Mouse (Mus musculus): Measurements from ENCODE around the gene 1520401A03Rik. TPM values are rescaled to one million over a fixed set of nuclear protein-coding genes. Genes with fewer than 3 reads are reported as not detected.

The 1520401A03Rik gene
- polyA plus RNA-seq, 1 experiment from 2014 or later, result 0.09 TPM

DNA sequence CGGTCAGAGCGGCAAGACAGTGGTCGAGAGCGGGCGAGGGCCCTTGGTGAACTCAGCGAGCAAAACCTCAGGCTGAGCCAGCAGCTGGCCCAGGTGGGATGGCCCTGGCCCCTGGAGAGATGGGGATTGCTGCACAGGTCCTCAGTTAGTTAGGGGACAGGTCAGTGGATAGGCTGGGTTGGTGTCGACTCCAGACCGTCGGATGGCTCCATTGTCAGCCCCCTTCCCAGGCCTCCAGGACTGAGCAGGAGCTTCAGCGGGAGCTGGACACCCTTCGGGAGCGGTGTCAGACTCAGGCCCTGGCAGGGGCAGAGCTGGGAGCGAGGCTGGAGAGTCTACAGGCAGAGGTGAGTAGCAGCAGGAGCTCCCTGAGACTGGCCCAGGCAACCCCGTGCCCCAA, 57.1 kb downstream of the 1520401A03Rik start:
- H3K4me3 ChIP-seq (replicated peaks; ENCODE audit: low read length), result no peak overlapping the region
- no peak overlapping the region for H3K9ac ChIP-seq
- no peak for DNase-seq (ENCODE audit: low spot score)
- 76% methylated on average over 14 of the region's 14 CpGs for WGBS
- 0 out of 2 replicates have a peak, but pooled peaks have one; percentile 25 for ATAC-seq (ENCODE audit: low FRiP score)
- H3K27ac ChIP-seq, result no peak overlapping the region
- peaks cover 28% of the 10 kb centered on the region for H3K36me3 ChIP-seq (replicated peaks; ENCODE audit: control insufficient read depth, insufficient read depth)
- H3K27me3 ChIP-seq (ENCODE audit: control insufficient read depth, insufficient read depth, low read length), result peaks cover 21% of the 10 kb centered on the region
- no peak overlapping the region for H3K4me2 ChIP-seq (replicated peaks)
- H3K4me1 ChIP-seq (replicated peaks; ENCODE audit: control insufficient read depth, insufficient read depth, low read length), result 0 out of 2 replicates have a peak, but pooled peaks cover 1% of the 10 kb centered on the region
- H3K9me3 ChIP-seq (ENCODE audit: control insufficient read depth, low read length), result no peaks in the 10 kb centered on the region

DNA sequence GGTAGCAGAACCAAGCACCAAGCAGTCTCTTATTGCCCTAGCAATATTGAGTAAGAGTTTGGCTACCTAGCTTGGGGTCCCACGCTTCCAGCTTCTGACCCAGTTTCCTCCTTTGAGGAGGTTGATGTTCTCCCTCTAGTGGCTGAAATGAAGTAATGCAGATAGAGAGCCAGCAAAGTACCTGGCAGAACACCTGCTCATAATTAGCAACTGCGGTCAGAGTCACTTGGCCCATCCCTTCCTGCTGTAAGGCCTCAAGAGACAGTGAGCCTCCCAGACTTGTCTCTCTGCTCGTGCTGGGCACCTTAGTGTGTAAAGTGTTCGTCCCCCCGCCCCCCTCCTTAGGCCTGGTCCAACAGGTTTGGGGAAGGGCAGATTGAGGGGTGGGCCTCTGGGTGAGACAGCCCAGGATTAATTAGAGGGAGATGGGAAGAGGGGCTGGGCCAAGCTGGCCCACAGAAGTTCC, 58.0 kb downstream of the 1520401A03Rik start:
- ATAC-seq (ENCODE audit: low FRiP score) (no peak), DNase-seq (ENCODE audit: low spot score) (peak; percentile 75)
- 17% methylated on average over 5 of the region's 5 CpGs for WGBS

DNA sequence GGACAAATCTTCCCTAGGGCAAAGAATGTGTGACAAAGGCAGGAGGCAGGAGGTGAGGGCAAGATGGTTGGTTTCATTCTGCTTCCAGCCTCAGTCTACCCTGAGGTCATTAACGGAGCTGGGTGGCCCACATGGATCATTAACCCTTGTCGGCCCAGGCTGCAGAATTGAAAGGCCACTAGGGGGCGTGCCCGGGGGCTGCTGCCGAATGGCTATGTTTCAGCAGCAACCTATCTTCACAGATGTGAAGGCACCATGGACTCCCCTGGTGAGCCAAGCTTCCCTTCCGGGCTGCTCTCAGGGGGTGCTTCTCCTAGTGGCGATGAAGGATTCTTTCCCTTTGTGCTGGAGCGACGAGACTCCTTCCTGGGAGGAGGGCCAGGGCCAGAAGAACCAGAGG, 61.1 kb downstream of the 1520401A03Rik start:
- Histone ChIP-seq H3K4me2 (replicated peaks) (no peak overlapping the region), H3K27me3 (ENCODE audit: control insufficient read depth, insufficient read depth, low read length) (peaks cover 34% of the 10 kb centered on the region), H3K4me1 (replicated peaks; ENCODE audit: control insufficient read depth, insufficient read depth, low read length) (0 out of 2 replicates have a peak, but pooled peaks cover 3% of the 10 kb centered on the region), H3K9me3 (ENCODE audit: control insufficient read depth, low read length) (no peaks in the 10 kb centered on the region), H3K9ac (no peak overlapping the region), H3K4me3 (replicated peaks; ENCODE audit: low read length) (no peak overlapping the region), H3K36me3 (replicated peaks; ENCODE audit: control insufficient read depth, insufficient read depth) (peaks cover 1% of the 10 kb centered on the region; the same call in 1 of the 2 replicates), H3K27ac (no peak overlapping the region)
- WGBS, result 2% methylated on average over 9 of the region's 9 CpGs
- no peak for DNase-seq (ENCODE audit: low spot score)
- no peak for ATAC-seq (ENCODE audit: low FRiP score)

More for the DNA sequence above, 58.0 kb downstream of the 1520401A03Rik start:
- H3K27me3 ChIP-seq (ENCODE audit: control insufficient read depth, insufficient read depth, low read length), result peaks cover 31% of the 10 kb centered on the region
- H3K36me3 ChIP-seq (replicated peaks; ENCODE audit: control insufficient read depth, insufficient read depth), result peaks cover 23% of the 10 kb centered on the region
- H3K4me1 ChIP-seq (replicated peaks; ENCODE audit: control insufficient read depth, insufficient read depth, low read length), result 0 out of 2 replicates have a peak, but pooled peaks cover 3% of the 10 kb centered on the region
- no peak overlapping the region for H3K4me3 ChIP-seq (replicated peaks; ENCODE audit: low read length)
- no peak overlapping the region for H3K9ac ChIP-seq
- no peak overlapping the region for H3K4me2 ChIP-seq (replicated peaks)
- H3K27ac ChIP-seq, result no peak overlapping the region
- H3K9me3 ChIP-seq (ENCODE audit: control insufficient read depth, low read length), result no peaks in the 10 kb centered on the region

DNA sequence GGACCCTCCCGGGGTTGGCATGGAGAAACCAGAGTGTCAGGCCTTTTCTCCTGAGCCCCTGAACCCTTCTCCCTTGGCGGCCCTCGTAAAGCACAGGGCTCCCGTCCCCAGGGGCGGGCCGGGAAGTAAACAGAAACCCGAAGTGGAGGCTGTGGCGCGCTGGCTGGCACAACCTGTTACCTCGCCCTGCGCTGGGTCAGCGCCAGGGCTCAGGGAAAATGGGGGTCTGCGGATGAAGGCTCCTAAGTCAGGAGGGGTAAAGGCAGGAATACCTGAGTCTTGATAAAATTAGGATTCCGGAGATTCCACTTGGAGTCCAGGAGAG, 61.7 kb downstream of the 1520401A03Rik start:
- H3K9me3 ChIP-seq (ENCODE audit: control insufficient read depth, low read length), result no peaks in the 10 kb centered on the region
- 0 out of 2 replicates have a peak, but pooled peaks cover 3% of the 10 kb centered on the region for H3K4me1 ChIP-seq (replicated peaks; ENCODE audit: control insufficient read depth, insufficient read depth, low read length)
- DNase-seq (ENCODE audit: low spot score), result no peak
- H3K27ac ChIP-seq, result no peak overlapping the region
- no peak overlapping the region for H3K9ac ChIP-seq
- WGBS, result 6% methylated on average over 14 of the region's 14 CpGs
- ATAC-seq (ENCODE audit: low FRiP score), result no peak
- H3K36me3 ChIP-seq (replicated peaks; ENCODE audit: control insufficient read depth, insufficient read depth), result no peaks in the 10 kb centered on the region
- H3K27me3 ChIP-seq (ENCODE audit: control insufficient read depth, insufficient read depth, low read length), result peaks cover 34% of the 10 kb centered on the region
- no peak overlapping the region for H3K4me2 ChIP-seq (replicated peaks)
- no peak overlapping the region for H3K4me3 ChIP-seq (replicated peaks; ENCODE audit: low read length)

DNA sequence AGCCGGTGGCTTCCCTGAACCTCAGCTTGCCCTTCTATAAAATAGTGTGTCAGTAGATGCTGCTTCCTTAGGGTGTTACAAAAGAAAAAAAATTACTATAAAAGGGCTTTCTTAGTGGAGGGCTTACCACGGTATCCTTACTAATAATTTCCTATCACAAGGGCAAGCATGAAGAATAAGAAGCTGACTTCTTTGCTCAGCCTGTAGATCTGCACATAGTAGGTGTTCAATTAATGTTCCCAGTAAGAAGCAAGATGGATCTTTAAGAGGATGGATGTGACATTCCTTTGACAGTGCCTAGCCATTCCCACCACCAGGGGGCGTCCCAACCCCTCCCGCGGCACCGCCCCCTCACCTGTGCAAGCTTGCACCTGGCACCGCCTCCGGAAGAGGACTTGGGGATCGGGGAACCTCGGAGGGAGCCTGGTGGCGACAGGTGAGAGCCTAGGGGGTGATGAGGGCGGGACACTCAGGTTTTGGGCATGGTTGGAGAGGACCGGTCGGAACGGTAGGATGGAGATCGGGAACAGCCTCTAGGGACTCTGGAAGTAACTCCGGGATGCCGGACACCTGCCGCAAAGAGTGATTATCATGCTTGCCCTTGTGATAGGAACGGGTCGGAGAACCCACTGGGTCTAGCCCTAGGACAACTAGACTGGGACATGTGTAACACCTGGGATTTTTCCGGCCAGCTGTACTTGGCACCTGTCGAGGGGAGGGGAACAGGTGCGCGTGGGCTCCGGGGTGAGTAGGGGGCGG, 62.3 kb downstream of the 1520401A03Rik start, which contains the start of gene Bicdl2:
TSS of gene Bicdl2 (plus strand) at position 390 of the 759 bp plus-strand sequence.
- 4% methylated on average over 27 of the region's 27 CpGs for WGBS
- no peak within 1 kb of the TSS for H3K4me2 ChIP-seq (replicated peaks)

DNA sequence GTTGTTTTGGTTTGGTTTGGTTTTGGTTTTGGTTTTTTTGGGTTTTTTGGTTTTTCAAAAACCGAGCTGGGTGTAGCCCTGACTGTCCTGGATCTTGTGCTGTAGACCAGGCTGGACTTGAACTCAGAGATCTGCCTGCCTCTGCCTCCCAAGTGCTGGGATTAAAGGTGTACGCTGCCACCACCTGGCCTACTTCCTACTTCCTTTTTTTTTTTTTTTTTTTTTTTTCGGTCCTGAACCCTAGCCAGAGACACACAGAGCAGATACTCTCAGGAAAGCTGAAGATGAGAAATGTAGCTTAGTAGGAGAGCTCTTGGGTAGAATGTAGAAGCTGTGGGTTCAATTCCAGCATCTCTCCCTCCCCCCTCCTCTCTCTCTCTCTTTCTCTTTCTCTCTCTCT, 64.1 kb downstream of the 1520401A03Rik start:
- H3K9ac ChIP-seq, result no peak overlapping the region
- H3K9me3 ChIP-seq (ENCODE audit: control insufficient read depth, low read length), result no peaks in the 10 kb centered on the region
- DNase-seq (ENCODE audit: low spot score) (no peak), ATAC-seq (ENCODE audit: low FRiP score) (no peak)
- H3K4me2 ChIP-seq (replicated peaks), result no peak overlapping the region
- 86% methylated on average over 3 of the region's 3 CpGs for WGBS
- peaks cover 34% of the 10 kb centered on the region for H3K27me3 ChIP-seq (ENCODE audit: control insufficient read depth, insufficient read depth, low read length)
- H3K4me3 ChIP-seq (replicated peaks; ENCODE audit: low read length), result no peak overlapping the region
- H3K4me1 ChIP-seq (replicated peaks; ENCODE audit: control insufficient read depth, insufficient read depth, low read length), result 0 out of 2 replicates have a peak, but pooled peaks cover 3% of the 10 kb centered on the region
- H3K27ac ChIP-seq, result no peak overlapping the region
- no peaks in the 10 kb centered on the region for H3K36me3 ChIP-seq (replicated peaks; ENCODE audit: control insufficient read depth, insufficient read depth)

More for the DNA sequence above, 62.3 kb downstream of the 1520401A03Rik start, which contains the start of gene Bicdl2:
- Histone ChIP-seq H3K9ac (no peak within 1 kb of the TSS), H3K27me3 (ENCODE audit: control insufficient read depth, insufficient read depth, low read length) (peaks cover 34% of the 10 kb centered on the region), H3K27ac (no peak within 1 kb of the TSS), H3K9me3 (ENCODE audit: control insufficient read depth, low read length) (no peaks in the 10 kb centered on the region), H3K4me1 (replicated peaks; ENCODE audit: control insufficient read depth, insufficient read depth, low read length) (0 out of 2 replicates have a peak, but pooled peaks cover 3% of the 10 kb centered on the region), H3K4me3 (replicated peaks; ENCODE audit: low read length) (no peak within 1 kb of the TSS), H3K36me3 (replicated peaks; ENCODE audit: control insufficient read depth, insufficient read depth) (no peaks in the 10 kb centered on the region)
- ATAC-seq (ENCODE audit: low FRiP score) (no peak), DNase-seq (ENCODE audit: low spot score) (no peak)

Other genes with a start within 250 kb of the 1520401A03Rik start
- gene Vmn2r117, start 243.1 kb downstream of the 1520401A03Rik start, polyA plus RNA-seq (2014; fragmentation: Nextera tagmentation; extraction: Ambion mirVana), result not detected in 2 replicates
- 15.4 and 15.6 TPM in 2 replicates for gene Zfp213, start 158.5 kb downstream of the 1520401A03Rik start, polyA plus RNA-seq (2014; fragmentation: Nextera tagmentation; extraction: Ambion mirVana)
- 20.3 and 21.4 TPM in 2 replicates for gene Zfp13, start 123.3 kb downstream of the 1520401A03Rik start, polyA plus RNA-seq (2014; fragmentation: Nextera tagmentation; extraction: Ambion mirVana)
- gene Zscan10, start 121.9 kb downstream of the 1520401A03Rik start, polyA plus RNA-seq (2014; fragmentation: Nextera tagmentation; extraction: Ambion mirVana), result 0.25 and 0.27 TPM in 2 replicates
- gene Mmp25, start 77.5 kb downstream of the 1520401A03Rik start, polyA plus RNA-seq (2014; fragmentation: Nextera tagmentation; extraction: Ambion mirVana), result 1.0 and 1.6 TPM in 2 replicates
- 0.24 TPM in 1 of 2 replicates, not detected in the other for gene Bicdl2, start 62.3 kb downstream of the 1520401A03Rik start, polyA plus RNA-seq (2014; fragmentation: Nextera tagmentation; extraction: Ambion mirVana)
- gene Hcfc1r1, start 49.2 kb downstream of the 1520401A03Rik start, polyA plus RNA-seq (2014; fragmentation: Nextera tagmentation; extraction: Ambion mirVana), result 129 and 143 TPM in 2 replicates
- 39.7 and 40.0 TPM in 2 replicates for gene Thoc6, start 48.9 kb downstream of the 1520401A03Rik start, polyA plus RNA-seq (2014; fragmentation: Nextera tagmentation; extraction: Ambion mirVana)
- 3.1 and 3.7 TPM in 2 replicates for gene Tnfrsf12a, start 45.3 kb downstream of the 1520401A03Rik start, polyA plus RNA-seq (2014; fragmentation: Nextera tagmentation; extraction: Ambion mirVana)
- 0.24 and 0.26 TPM in 2 replicates for gene Cldn6, start 43.5 kb downstream of the 1520401A03Rik start, polyA plus RNA-seq (2014; fragmentation: Nextera tagmentation; extraction: Ambion mirVana)
- 1.7 and 2.6 TPM in 2 replicates for gene Cldn9, start 38.8 kb downstream of the 1520401A03Rik start, polyA plus RNA-seq (2014; fragmentation: Nextera tagmentation; extraction: Ambion mirVana)
- 16.9 and 17.7 TPM in 2 replicates for gene Pkmyt1, start 3.6 kb upstream of the 1520401A03Rik start, polyA plus RNA-seq (2014; fragmentation: Nextera tagmentation; extraction: Ambion mirVana)
- 57.5 and 62.8 TPM in 2 replicates for gene Paqr4, start 18.1 kb upstream of the 1520401A03Rik start, polyA plus RNA-seq (2014; fragmentation: Nextera tagmentation; extraction: Ambion mirVana)
- gene Kremen2, start 23.1 kb upstream of the 1520401A03Rik start, polyA plus RNA-seq (2014; fragmentation: Nextera tagmentation; extraction: Ambion mirVana), result 0.74 and 0.90 TPM in 2 replicates
- 179 and 183 TPM in 2 replicates for gene Flywch1, start 48.8 kb upstream of the 1520401A03Rik start, polyA plus RNA-seq (2014; fragmentation: Nextera tagmentation; extraction: Ambion mirVana)
- gene Flywch2, start 63.3 kb upstream of the 1520401A03Rik start, polyA plus RNA-seq (2014; fragmentation: Nextera tagmentation; extraction: Ambion mirVana), result 75.4 and 78.4 TPM in 2 replicates
- gene Srrm2, start 67.7 kb upstream of the 1520401A03Rik start, polyA plus RNA-seq (2014; fragmentation: Nextera tagmentation; extraction: Ambion mirVana), result 390 and 455 TPM in 2 replicates
- gene Elob, start 106.4 kb upstream of the 1520401A03Rik start, polyA plus RNA-seq (2014; fragmentation: Nextera tagmentation; extraction: Ambion mirVana), result 1,176 and 1,404 TPM in 2 replicates
- gene Prss33, start 113.3 kb upstream of the 1520401A03Rik start, polyA plus RNA-seq (2014; fragmentation: Nextera tagmentation; extraction: Ambion mirVana), result not detected in 2 replicates
- gene Prss32, start 121.1 kb upstream of the 1520401A03Rik start, polyA plus RNA-seq (2014; fragmentation: Nextera tagmentation; extraction: Ambion mirVana), result 0.16 TPM in 1 of 2 replicates, not detected in the other
- gene Prss41, start 121.4 kb upstream of the 1520401A03Rik start, polyA plus RNA-seq (2014; fragmentation: Nextera tagmentation; extraction: Ambion mirVana), result 1.1 and 2.3 TPM in 2 replicates
- not detected in 2 replicates for gene Prss21, start 145.3 kb upstream of the 1520401A03Rik start, polyA plus RNA-seq (2014; fragmentation: Nextera tagmentation; extraction: Ambion mirVana)
- gene Dcpp1, start 158.1 kb upstream of the 1520401A03Rik start, polyA plus RNA-seq (2014; fragmentation: Nextera tagmentation; extraction: Ambion mirVana), result not detected in 2 replicates
- gene Dcpp2, start 158.1 kb upstream of the 1520401A03Rik start, polyA plus RNA-seq (2014; fragmentation: Nextera tagmentation; extraction: Ambion mirVana), result not detected in 2 replicates
- gene Dcpp3, start 194.7 kb upstream of the 1520401A03Rik start, polyA plus RNA-seq (2014; fragmentation: Nextera tagmentation; extraction: Ambion mirVana), result not detected in 2 replicates
- gene Sbp, start 218.9 kb upstream of the 1520401A03Rik start, polyA plus RNA-seq (2014; fragmentation: Nextera tagmentation; extraction: Ambion mirVana), result not detected in 2 replicates
- gene Sbpl, start 232.5 kb upstream of the 1520401A03Rik start, polyA plus RNA-seq (2014; fragmentation: Nextera tagmentation; extraction: Ambion mirVana), result not detected in 2 replicates

Measured in hindbrain, embryonic 14.5 days (tissue).